Comparison of ENCODE assay signal across 8 mouse cellular contexts in the genomic region with DNA sequence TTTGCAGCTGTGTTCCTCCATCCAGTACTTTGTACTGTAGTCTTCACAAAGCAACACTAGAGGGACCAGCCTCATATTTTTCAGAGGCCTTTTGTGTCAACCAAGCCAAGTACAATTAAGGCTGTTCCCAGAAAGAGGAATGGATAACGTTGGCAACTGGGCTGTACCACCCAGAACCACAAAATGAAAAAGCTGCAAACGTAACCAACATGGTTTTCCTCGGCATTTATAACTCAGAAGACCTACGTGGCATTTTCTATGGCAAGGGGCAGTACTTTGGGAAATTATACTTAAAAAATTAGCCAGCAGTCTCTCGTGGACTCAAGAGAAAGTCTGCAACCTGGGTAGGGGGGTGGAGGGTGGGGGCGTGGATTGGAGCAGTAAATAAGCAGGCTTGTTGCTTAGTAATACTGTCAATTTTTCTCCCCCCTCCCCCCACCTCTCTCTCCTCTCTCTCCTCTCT.
DNase-seq lines count a peak whose midpoint lies in the region; ATAC-seq and TF ChIP-seq lines count a peak whose summit lies in the region.

No protein-coding gene starts in this region.

- H3K27me3 ChIP-seq in embryonic facial prominence, embryonic 11.5 days (ENCODE audit: control insufficient read depth, insufficient read depth, low read length) = no peaks in the 10 kb centered on the region
- no peaks in the 10 kb centered on the region for H3K27me3 ChIP-seq in heart, postnatal 0 days (ENCODE audit: control insufficient read depth, insufficient read depth, low read length)
- no peaks in the 10 kb centered on the region for H3K27me3 ChIP-seq in limb, embryonic 12.5 days

- no peaks in the 10 kb centered on the region for H3K36me3 ChIP-seq in embryonic facial prominence, embryonic 11.5 days (replicated peaks; ENCODE audit: control insufficient read depth, insufficient read depth, low read depth, low read length)
- H3K36me3 ChIP-seq in heart, postnatal 0 days (replicated peaks; ENCODE audit: control insufficient read depth, insufficient read depth, low read length) = no peaks in the 10 kb centered on the region
- H3K36me3 ChIP-seq in limb, embryonic 12.5 days = no peaks in the 10 kb centered on the region

- H3K4me3 ChIP-seq in embryonic facial prominence, embryonic 11.5 days (ENCODE audit: low read depth, low read length) = no peak overlapping the region
- H3K4me3 ChIP-seq in heart, postnatal 0 days (ENCODE audit: low read depth, low read length) = no peak overlapping the region
- H3K4me3 ChIP-seq in limb, embryonic 12.5 days (replicated peaks) = peak overlapping the region; percentile 6

- no peak overlapping the region for H3K27ac ChIP-seq in embryonic facial prominence, embryonic 11.5 days (replicated peaks; ENCODE audit: low read depth, low read length)
- peak overlapping the region; percentile 38; the same call in 1 of the 2 replicates for H3K27ac ChIP-seq in heart, postnatal 0 days (ENCODE audit: low read depth)
- peak overlapping the region; percentile 77; the same call in 1 of the 2 replicates for H3K27ac ChIP-seq in limb, embryonic 12.5 days

- peak; percentile 27 for DNase-seq in layer of hippocampus, adult 11-12 months (ENCODE audit: low spot score)
- no peak for DNase-seq in layer of hippocampus, postnatal 36 days
- peak; percentile 72 for DNase-seq in embryonic facial prominence, embryonic 11.5 days (ENCODE audit: low spot score)
- peak; percentile 68 for DNase-seq in heart, postnatal 0 days (ENCODE audit: low spot score)
- DNase-seq in retina, postnatal 1 day = peak; percentile 58
- DNase-seq in cerebellum, adult 11 months = no peak
- DNase-seq in adrenal gland, postnatal 25 days = no peak

- no peak overlapping the region for H3K9ac ChIP-seq in embryonic facial prominence, embryonic 11.5 days (replicated peaks; ENCODE audit: low read length)
- no peak overlapping the region for H3K9ac ChIP-seq in heart, postnatal 0 days (replicated peaks; ENCODE audit: low read depth, low read length)
- H3K9ac ChIP-seq in limb, embryonic 12.5 days (replicated peaks) = no peak overlapping the region

- no peak overlapping the region for H3K4me2 ChIP-seq in embryonic facial prominence, embryonic 11.5 days (ENCODE audit: low read depth, low read length)
- peak overlapping the region; percentile 39 for H3K4me2 ChIP-seq in heart, postnatal 0 days (ENCODE audit: low read depth, low read length)
- H3K4me2 ChIP-seq in limb, embryonic 12.5 days = peak overlapping the region; percentile 46

- no peaks in the 10 kb centered on the region for H3K4me1 ChIP-seq in embryonic facial prominence, embryonic 11.5 days (ENCODE audit: control insufficient read depth, insufficient read depth, low read length)
- H3K4me1 ChIP-seq in heart, postnatal 0 days (ENCODE audit: control insufficient read depth, insufficient read depth) = no peaks in the 10 kb centered on the region
- peaks cover 11% of the 10 kb centered on the region for H3K4me1 ChIP-seq in limb, embryonic 12.5 days (replicated peaks)

- H3K9me3 ChIP-seq in embryonic facial prominence, embryonic 11.5 days (replicated peaks; ENCODE audit: control insufficient read depth, low read length) = no peaks in the 10 kb centered on the region
- H3K9me3 ChIP-seq in heart, postnatal 0 days (replicated peaks; ENCODE audit: control insufficient read depth, low read length) = no peaks in the 10 kb centered on the region
- no peaks in the 10 kb centered on the region for H3K9me3 ChIP-seq in limb, embryonic 12.5 days

- peak; percentile 62 for ATAC-seq in embryonic facial prominence, embryonic 11.5 days (replicated peaks; ENCODE audit: insufficient number of reproducible peaks, low FRiP score, low TSS enrichment, low read depth)
- peak; percentile 66 for ATAC-seq in heart, postnatal 0 days (ENCODE audit: insufficient read depth, low read depth)
- ATAC-seq in limb, embryonic 12.5 days (ENCODE audit: insufficient number of reproducible peaks, insufficient read depth, low FRiP score, low TSS enrichment, low read depth) = peak; percentile 86

- 29% methylated on average over 6 of the region's 6 CpGs for WGBS in embryonic facial prominence, embryonic 11.5 days
- 26% methylated on average over 6 of the region's 6 CpGs for WGBS in heart, postnatal 0 days
- 11% methylated on average over 6 of the region's 6 CpGs for WGBS in limb, embryonic 12.5 days

- TF ChIP-seq CTCF in heart, postnatal 0 days (IDR thresholded peaks at IDR 0.05; ENCODE audit: low read depth) = peak; percentile 54

- no peak for TF ChIP-seq EP300 in heart, postnatal 0 days (IDR thresholded peaks at IDR 0.05; ENCODE audit: low read depth)

Comparison
In these comparisons a context has a peak if more than half of its experiments do, and no peak if none do; other contexts are left out.
1. DNase-seq: peak in layer of hippocampus, adult 11-12 months (single experiment), embryonic facial prominence, embryonic 11.5 days (single experiment), heart, postnatal 0 days (single experiment) and retina, postnatal 1 day (single experiment); none in layer of hippocampus, postnatal 36 days (0 of 2), cerebellum, adult 11 months (single experiment) and adrenal gland, postnatal 25 days (single experiment).
2. Peak in every context shown above with its lines, with median percentiles within 50 percentile points of each other: ATAC-seq.